Mouse (Mus musculus) duodenum, adult 2 months (tissue): Measurements from ENCODE around the gene Mpc2. TPM values are rescaled to one million over a fixed set of nuclear protein-coding genes. Genes with fewer than 3 reads are reported as not detected.

Experiments
- polyA plus RNA-seq: library from polyadenylated mRNA; depleted of rRNA; stranded (reverse); fragments of >200 nt; gene quantifications from 2 replicates; pipeline ENCODE4 v1.2.3, GENCODE M21; 2012; ENCODE audit warnings: low replicate concordance; rRNA removed

Mpc2 gene
- 65.6 and 114 TPM in 2 replicates for polyA plus RNA-seq

DNA sequence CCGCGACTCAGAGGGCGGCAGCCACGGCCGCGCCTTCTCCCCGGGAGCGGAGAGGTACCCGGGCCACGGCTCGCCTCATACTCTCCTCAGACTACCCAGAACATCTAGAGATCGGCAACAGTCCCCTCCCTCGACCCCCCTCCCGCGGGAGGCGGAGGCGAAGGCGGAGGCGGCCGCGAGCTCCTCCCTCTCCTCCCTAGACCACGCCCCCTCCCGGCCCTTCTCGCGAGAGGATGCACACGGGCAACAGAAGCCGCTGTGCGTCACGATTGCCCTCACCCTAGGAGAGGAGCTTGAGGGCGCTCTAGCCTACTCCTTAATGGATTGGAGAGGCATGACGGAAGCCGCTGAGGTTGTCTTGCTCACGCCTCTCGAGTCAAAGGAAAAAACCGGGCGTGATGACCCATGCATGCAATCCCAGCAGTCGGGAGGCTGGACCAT is at the start of gene Mpc2, which contains the start of gene Dcaf6:
TSS of gene Mpc2 (plus strand) at position 278 of the 441 bp plus-strand sequence.
TSS of gene Dcaf6 (minus strand) at position 116 of the 441 bp plus-strand sequence.

DNA sequence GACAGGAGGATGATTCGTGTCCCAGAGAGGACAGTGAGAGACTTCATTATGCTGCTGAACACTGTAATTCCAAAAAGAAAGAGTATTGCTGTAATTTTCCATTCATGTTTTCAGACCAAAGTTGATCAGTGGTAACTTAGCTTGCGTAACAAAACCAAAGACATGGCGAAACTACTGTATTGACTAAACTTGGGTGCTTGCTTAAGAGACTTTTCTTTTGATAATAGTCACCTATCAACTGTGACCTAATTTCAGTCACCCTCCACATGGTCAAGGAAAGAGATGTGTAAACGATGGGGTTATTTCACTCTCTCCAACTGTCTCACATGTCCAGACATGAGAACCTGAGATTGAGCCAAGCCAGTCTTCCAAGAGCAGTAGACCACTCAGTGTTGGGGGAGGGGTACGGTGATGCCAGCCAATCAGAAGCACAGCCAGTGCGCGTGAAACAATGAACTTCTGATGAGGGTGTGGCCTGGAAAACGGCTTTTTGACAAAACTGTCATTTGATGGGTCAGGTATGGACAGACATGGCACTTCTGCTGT is 24.3 kb downstream of the Mpc2 start, which contains the start of gene Adcy10:
TSS of gene Adcy10 (plus strand) at position 496 of the 546 bp plus-strand sequence.

Other genes with a start within 250 kb of the Mpc2 start
- gene Tiprl, start 223.6 kb upstream of the Mpc2 start, polyA plus RNA-seq = 16.6 and 18.4 TPM in 2 replicates
- gene Gpr161, start 164.8 kb upstream of the Mpc2 start, polyA plus RNA-seq = 0.83 and 1.1 TPM in 2 replicates
- gene Dcaf6, start 162 bp upstream of the Mpc2 start, polyA plus RNA-seq = 4.1 and 10.2 TPM in 2 replicates
- 0.16 TPM in 1 of 2 replicates, not detected in the other for gene Adcy10, start 24.5 kb downstream of the Mpc2 start, polyA plus RNA-seq
- gene Mpzl1, start 173.9 kb downstream of the Mpc2 start, polyA plus RNA-seq = 19.0 and 28.4 TPM in 2 replicates
- gene Rcsd1, start 249.1 kb downstream of the Mpc2 start, polyA plus RNA-seq = 2.0 and 3.5 TPM in 2 replicates